Mouse (Mus musculus): ENCODE data around the gene Pum1.

Pum1 gene

GRCm38 (mm10) chr4:130791811-130792375 is 128.8 kb downstream of the Pum1 start:
- DNase-seq (ENCODE audit: low spot score in 2 of 2) = no peak

GRCm38 (mm10) chr4:130792376-130793179 is 129.5 kb downstream of the Pum1 start, which contains the start of gene Sdc3:
Gene Sdc3, plus strand, starts transcription at chr4:130792537.
- no peak for DNase-seq (ENCODE audit: low spot score in 2 of 2)

GRCm38 (mm10) chr4:130793180-130793501 is 130.0 kb downstream of the Pum1 start:
- DNase-seq (ENCODE audit: low spot score in 2 of 2) = no peak

GRCm38 (mm10) chr4:130794771-130795170 is 131.7 kb downstream of the Pum1 start:
- no peak for DNase-seq (ENCODE audit: low spot score in 2 of 2)

GRCm38 (mm10) chr4:130795970-130796369 is 132.8 kb downstream of the Pum1 start:
- no peak for DNase-seq (ENCODE audit: low spot score in 2 of 2)

- DNase-seq (ENCODE audit: low spot score in 2 of 2) = no peak
These were observed 134.3 kb downstream of the Pum1 start for GRCm38 (mm10) chr4:130797201-130798051.

- DNase-seq (ENCODE audit: low spot score in 2 of 2) = no peak
These were observed 135.3 kb downstream of the Pum1 start for GRCm38 (mm10) chr4:130798416-130798815.

GRCm38 (mm10) chr4:130799118-130799517 is 136.0 kb downstream of the Pum1 start:
- DNase-seq (ENCODE audit: low spot score in 2 of 2) = no peak

GRCm38 (mm10) chr4:130799582-130799981 is 136.5 kb downstream of the Pum1 start:
- no peak for DNase-seq (ENCODE audit: low spot score in 2 of 2)

- no peak for DNase-seq (ENCODE audit: low spot score in 2 of 2)
These were observed 137.0 kb downstream of the Pum1 start for GRCm38 (mm10) chr4:130800147-130800546.

GRCm38 (mm10) chr4:130801198-130801597 is 138.1 kb downstream of the Pum1 start:
- DNase-seq (ENCODE audit: low spot score in 2 of 2) = no peak

- no peak for DNase-seq (ENCODE audit: low spot score in 2 of 2)
These were observed 138.7 kb downstream of the Pum1 start for GRCm38 (mm10) chr4:130801624-130802329.

- no peak for DNase-seq (ENCODE audit: low spot score in 2 of 2)
These were observed 140.5 kb downstream of the Pum1 start for GRCm38 (mm10) chr4:130803591-130803990.

- no peak for DNase-seq (ENCODE audit: low spot score in 2 of 2)
These were observed 141.2 kb downstream of the Pum1 start for GRCm38 (mm10) chr4:130804292-130804691.

- DNase-seq (ENCODE audit: low spot score in 2 of 2) = no peak
These were observed 141.7 kb downstream of the Pum1 start for GRCm38 (mm10) chr4:130804771-130805361.

GRCm38 (mm10) chr4:130805746-130806145 is 142.6 kb downstream of the Pum1 start:
- DNase-seq (ENCODE audit: low spot score in 2 of 2) = no peak

GRCm38 (mm10) chr4:130806746-130807145 is 143.6 kb downstream of the Pum1 start:
- no peak for DNase-seq (ENCODE audit: low spot score in 2 of 2)

GRCm38 (mm10) chr4:130809784-130810183 is 146.7 kb downstream of the Pum1 start:
- no peak for DNase-seq (ENCODE audit: low spot score in 2 of 2)

- no peak for DNase-seq (ENCODE audit: low spot score in 2 of 2)
These were observed 147.7 kb downstream of the Pum1 start for GRCm38 (mm10) chr4:130810845-130811244.

GRCm38 (mm10) chr4:130811385-130811784 is 148.3 kb downstream of the Pum1 start:
- DNase-seq (ENCODE audit: low spot score in 2 of 2) = no peak

- no peak for DNase-seq (ENCODE audit: low spot score in 2 of 2)
These were observed 150.8 kb downstream of the Pum1 start for GRCm38 (mm10) chr4:130813958-130814357.

Measured in spleen, postnatal 10 days (tissue).